Mouse (Mus musculus) ES-E14 (cell line): Measurements from ENCODE around the gene Fam221a.

Source experiments
- CHD2 ChIP-seq: IDR thresholded peaks from 2 replicates; pipeline ENCODE4 v1.6.1; 2014; ENCODE audit warnings: mild to moderate bottlenecking, low read depth, low read length, inconsistent platforms
- HCFC1 ChIP-seq: IDR thresholded peaks from 2 replicates; pipeline ENCODE4 v1.6.1; 2012; ENCODE audit warnings: low read length, inconsistent platforms, borderline replicate concordance; ENCODE audit not compliant: insufficient read depth
- MAFK ChIP-seq: IDR thresholded peaks from 2 replicates; pipeline ENCODE4 v1.6.1; 2014; ENCODE audit warnings: mild to moderate bottlenecking, low read depth, low read length, inconsistent platforms; ENCODE audit not compliant: insufficient read depth
- ZNF384 ChIP-seq: IDR thresholded peaks from 2 replicates; pipeline ENCODE4 v1.6.1; 2012; ENCODE audit warnings: low read depth, low read length, inconsistent platforms

GRCm38 (mm10) chr6:49360420-49360819 is 7.1 kb upstream of the Fam221a start:
- TF ChIP-seq CHD2 (no peak), ZNF384 (no peak), HCFC1 (no peak), MAFK (no peak)
